Mouse (Mus musculus) NIH3T3 (cell line): ENCODE results near the gene Fbxo42.

Experiments used
- DNase-seq: peaks from one replicate; pipeline ENCODE4 v3.0.0-alpha.2; 2012; ENCODE audit warnings: low read depth

Gene Fbxo42

DNA sequence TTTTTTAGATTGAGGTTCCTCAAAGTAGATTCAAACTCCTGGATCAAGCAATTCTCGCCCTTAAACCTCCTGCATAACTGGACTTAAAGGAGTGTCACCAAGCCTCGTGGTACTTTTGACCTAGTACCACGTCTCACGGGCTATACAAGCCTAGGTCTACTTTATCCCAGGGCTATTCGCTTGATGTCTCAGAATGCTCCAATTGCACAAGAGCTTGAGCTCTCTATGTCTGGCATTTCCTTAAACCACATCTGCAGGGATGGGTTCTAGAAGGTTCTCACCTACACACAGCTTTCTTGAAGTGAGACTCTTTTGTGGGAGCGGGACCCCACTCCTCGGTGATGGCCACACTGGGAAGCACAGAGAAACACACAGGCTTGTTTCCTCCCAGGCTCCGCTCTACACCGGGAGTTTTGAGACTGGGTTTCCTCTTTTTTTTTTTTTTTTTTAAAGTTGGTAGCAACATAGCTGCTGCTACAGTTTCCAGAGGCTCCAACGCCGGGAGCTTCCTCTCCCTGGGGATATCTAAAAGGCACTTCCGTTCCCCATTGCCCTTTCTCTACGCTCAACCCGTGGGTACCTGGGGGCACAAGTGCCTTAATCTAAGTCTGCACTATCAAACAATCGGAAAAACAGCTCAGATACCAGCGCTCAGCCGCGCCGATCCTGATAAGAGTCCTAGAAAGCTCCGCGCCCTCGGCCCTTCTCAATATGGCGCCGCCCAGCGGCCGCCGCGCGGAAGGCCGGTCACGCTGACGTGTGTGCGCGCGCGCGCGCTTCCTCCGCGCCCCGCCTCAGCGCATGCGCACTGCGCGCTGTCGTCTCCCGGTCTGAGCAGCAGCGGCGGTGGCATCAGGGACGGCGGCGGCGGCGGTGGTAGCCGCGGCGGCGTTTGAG lies at the start of gene Fbxo42:
Fbxo42 (plus strand) TSS at position 802 of the 897 bp plus-strand sequence.
- peak; percentile 95 for DNase-seq

DNA sequence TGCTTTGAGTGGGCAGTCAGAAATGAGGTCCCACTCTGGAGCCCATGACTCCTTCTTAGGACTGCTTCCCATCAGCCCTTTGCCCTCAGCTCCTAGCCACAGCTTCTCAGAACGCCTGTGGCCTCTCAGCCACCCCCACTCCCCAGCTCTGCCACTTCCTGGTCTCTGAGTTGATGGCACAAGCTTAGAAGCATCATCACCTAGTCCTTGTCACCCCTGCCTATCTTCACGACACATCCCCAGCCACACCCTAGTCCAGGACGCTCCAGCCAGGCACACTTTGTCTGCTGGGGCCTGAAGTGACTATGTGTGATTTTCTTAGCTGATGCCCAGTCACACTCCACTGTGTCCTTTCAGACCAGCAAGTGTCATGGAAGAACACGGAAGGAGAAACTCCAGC lies 48.8 kb upstream of the Fbxo42 start:
- DNase-seq: no peak

DNA sequence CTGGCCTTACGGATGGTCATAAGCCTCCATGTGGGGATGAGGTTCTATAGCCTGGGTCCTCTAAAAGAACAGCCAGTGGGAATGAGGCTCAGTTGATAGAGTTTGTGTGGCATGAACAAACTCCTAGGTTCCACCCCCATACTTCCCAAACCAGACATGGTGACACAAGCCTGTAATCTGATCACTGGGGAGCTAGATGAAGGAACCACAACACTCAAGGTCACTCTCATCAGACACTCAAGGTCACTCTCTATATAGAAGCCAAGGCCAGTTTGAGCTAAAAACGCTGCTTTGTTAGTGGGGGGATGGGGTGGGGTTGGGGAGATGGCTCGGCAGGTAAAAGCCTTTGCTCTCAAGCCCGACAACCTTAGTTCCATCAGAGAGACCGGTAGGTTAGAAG lies 47.8 kb upstream of the Fbxo42 start:
- no peak for DNase-seq

DNA sequence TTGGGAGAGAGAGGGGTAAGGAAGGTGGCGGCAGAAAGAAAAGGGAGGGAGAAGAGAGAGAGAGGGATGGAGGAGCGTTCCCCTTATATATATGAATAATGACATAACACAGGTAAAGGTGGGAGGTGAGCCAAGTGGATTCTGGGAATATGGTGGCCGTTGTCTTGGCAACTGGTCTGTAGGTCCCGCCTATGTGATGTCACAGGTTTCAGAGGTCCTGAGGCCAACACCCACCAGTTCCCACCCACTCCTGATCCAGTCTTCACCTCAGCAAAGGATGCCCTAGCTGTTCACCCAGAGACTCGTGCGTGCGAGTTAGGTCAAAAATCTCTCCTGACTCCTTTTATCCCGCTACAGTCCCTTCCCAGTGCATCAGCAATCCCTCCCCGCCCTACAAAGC lies 46.4 kb upstream of the Fbxo42 start:
- DNase-seq: no peak

DNA sequence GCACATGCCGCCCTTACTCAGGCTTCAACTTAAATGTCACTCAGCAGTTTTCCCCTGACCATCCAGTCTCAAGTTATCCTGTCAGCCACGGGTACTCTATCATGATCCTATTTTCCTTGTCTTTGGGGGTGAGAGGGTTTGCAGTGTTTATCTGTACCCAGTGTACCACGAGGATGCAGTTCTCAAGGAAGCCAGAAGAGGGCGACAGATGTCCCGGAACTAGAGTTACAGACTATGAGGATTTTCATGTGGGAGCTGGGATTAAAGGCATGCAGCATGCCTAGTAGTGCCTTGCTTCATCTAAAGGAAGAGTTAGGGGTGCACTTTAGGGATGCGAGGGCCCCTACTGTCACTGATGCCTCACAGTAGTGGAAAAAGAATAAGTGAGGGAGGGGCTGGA lies 45.9 kb upstream of the Fbxo42 start:
- peak; percentile 46 for DNase-seq

DNA sequence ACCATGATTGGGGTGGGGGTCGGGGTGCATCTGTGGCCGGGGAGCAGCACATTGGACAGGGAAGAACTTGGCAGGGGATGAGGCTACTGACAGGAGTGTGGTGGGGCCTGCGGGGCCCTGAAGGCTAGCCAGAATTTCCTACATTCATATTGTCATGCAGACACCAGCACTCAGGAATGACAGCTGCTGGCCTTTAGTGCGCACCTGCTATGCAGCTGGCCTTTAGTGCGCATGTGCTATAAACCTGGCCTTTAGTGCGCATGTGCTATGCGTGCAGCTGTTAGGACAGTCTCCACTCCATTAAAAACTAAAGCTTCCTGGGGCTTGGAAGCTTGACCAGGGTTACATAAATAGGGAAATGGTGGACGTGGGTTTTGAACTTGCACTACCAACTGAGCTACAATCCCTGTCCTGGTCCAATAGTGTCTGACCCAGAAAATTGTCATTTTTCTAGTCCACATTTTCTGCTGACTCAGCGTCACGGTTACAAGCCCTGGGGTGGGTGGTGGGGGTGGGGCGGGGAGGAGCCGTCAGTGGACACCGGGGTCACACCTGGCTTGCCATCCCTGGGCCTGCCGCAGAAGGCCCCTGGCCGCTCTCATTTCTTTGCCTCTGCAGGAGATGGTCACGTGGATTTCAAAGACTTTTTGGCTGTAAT lies 41.1 kb upstream of the Fbxo42 start:
- DNase-seq: no peak

DNA sequence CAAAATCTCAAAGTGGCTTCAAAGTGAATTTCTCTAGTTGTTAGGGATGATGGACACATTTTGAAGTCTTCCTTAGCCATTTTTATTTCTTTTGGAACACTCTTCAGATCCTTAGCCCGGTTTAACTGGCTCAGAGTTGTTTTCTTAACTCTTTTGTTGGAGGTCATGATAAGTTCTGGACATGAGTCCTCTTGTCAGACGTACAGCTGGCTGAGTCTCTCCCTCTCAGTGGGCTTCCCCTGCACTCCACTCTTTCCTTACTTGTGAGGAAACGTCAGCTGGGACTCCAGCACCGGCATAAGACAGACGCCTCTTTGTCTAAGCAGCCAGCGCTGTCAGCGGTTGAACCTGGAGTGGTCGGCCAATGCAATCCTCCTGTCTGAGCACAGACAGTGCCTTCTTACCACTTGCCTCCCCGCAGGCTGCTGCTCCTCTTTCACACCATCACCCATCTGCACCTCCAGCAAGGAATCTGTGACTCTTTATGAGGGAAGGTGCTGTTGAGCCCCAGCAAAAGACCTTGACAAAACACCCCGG lies 39.4 kb upstream of the Fbxo42 start:
- no peak for DNase-seq

DNA sequence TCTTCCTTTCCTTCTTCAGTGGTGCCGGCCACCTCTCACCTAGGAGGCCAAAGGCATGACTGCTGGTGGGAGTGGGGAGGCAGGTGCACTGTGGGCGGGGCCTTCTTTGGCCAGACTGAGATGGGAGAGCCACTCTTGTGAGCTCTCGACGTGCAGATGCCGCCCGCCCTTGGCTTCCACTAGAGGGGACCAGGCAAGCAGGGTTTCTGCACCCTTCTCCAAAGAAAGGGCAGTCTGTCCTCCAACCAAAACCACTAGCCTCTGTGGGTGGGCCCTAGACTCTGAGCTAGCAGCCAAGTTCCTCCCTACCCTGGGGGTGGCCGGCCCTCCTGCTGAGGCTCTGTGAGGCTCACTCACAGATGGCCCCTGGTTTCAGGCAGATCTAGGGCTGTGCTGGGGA lies 33.9 kb upstream of the Fbxo42 start:
- no peak for DNase-seq

DNA sequence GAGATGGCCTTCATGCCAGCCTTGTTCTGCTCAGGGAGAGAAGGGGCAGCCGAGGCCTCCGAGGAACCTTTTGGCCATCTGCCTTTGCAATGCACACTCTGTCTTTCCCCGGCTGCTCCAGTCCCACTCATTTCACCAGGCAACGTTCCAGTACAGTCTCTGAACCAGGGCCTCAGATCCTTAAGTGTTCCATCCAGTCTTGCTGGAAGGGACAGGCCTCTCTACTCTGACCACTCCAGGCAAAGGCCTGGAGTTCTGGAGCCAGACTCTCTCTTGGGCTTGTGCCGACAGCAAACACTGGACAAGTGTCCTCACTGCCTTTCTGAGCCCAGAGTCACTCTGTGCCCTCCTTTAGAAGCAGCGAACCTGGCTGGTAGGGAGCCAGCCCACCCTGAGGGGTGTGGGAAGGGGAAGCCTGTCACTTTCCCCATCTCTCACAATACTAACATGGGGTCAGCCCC lies 33.2 kb upstream of the Fbxo42 start:
- no peak for DNase-seq

DNA sequence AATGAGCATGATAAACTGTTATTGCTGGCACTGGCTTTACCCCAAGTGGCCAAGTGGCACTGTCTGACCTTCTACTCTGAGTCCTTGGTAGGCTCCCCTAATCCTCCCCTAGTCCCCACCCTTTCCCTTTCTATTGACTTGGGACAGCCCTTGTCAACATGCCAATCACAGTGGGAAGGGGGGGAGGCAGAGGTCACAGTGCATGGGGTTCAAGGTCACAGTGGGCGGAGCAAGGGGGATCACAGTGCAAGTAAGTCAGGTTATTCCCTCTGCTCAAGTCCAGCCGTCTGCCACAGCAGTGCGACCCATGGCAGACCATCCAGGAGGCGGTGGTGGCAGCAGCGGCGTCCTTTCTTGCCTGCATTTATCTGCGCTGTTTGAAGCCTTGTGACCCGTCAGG lies 32.3 kb upstream of the Fbxo42 start:
- DNase-seq: no peak

DNA sequence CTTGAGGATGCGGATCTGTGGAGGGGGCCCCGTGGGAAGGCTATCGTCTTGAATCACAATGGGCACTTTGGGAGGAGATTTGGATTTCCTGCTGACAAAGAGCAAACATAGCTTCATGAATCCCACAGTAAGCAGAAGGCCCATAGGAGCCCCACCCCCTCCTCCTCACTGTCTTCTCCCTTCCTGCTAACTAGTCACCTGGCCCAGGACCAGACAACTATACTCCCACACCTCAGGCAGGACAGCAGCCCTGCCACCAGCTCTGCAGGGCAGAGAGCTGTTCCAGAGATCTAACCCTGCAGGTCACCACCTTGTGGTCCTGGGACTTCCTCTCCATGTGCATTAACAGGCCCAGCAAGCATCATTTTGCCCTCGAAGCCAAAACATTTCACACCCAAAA lies 29.0 kb upstream of the Fbxo42 start:
- no peak for DNase-seq

DNA sequence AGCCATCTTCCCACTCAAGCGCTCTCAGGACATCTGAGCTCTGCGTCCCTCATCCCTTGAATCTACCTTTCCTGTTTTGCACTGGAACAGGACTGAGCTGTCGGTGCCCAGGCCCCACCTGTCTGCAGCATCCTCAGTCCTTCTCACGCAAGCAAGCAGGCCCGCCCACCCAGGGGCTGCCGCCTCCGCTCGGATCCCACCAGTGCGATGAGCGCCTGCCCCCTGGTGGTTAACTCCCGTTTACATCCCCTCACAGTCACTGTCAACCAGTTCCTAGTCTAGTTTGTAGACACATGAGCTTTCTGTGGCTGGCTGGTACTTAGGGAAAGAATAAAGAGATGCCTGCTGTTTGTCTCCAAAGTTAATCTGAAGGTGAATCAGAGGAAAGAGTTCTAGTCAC lies 27.0 kb upstream of the Fbxo42 start:
- DNase-seq: no peak

DNA sequence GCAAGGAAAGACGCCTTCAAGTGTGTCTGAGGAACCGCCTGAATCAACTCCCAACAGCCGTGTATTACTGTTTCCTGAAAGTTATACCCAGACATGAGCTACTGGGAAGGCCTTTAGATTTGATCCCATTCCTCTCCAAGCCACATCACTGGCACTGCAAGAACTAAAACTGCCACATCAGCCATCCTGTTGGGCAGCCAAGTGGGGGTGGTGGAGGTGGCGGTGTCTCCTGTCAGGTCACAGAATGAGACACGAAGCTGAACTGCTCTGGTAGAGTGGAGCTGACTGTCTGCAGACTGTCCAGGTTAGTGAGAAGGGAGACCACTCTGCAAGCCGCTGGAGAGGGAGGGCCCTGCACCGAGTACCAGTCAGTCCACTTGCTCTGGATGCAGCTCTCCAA lies 25.1 kb upstream of the Fbxo42 start:
- DNase-seq: no peak

DNA sequence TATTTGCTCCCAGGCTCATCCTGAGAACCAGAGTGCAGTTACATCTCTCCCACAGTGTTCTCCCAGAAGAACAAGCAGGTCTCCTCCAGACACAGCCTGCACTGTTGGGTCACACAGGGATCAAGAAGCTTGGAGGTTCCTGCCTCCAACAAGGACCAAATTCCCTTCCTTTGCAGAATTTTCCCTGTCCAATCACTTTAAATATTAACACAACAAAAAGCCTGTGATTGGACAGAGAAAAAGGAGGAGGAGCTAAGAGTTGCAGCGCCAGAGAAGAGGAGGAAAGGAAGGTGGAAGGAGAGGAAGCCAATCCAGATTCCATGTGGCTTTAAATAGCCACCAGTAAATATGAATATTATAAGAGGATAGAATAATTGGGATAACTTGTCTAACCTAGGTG lies 24.6 kb upstream of the Fbxo42 start:
- DNase-seq: no peak

DNA sequence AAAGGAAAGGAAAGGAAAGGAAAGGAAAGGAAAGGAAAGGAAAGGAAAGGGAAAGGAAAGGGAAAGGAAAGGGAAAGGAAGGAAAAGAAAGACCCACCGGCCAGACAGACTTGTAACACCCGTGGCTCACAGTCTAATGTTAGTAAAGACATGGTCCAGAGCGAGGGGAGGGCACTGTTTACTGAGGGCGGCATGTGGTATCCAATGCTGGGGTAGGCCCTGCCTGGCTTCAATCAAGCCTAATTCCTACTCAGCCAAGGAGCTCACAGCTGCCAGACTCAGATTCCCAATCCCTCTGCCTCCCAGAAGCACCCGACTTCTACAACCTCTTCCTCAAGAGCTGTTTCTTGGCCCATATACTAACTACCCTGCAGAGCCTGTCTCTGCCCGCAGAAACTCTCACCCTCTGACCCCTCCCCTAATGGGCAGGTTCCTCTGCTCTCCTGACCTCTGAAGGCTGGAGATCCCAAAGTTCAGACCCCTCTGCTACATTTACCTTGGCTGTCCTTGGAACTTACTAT lies 18.5 kb upstream of the Fbxo42 start:
- no peak for DNase-seq

DNA sequence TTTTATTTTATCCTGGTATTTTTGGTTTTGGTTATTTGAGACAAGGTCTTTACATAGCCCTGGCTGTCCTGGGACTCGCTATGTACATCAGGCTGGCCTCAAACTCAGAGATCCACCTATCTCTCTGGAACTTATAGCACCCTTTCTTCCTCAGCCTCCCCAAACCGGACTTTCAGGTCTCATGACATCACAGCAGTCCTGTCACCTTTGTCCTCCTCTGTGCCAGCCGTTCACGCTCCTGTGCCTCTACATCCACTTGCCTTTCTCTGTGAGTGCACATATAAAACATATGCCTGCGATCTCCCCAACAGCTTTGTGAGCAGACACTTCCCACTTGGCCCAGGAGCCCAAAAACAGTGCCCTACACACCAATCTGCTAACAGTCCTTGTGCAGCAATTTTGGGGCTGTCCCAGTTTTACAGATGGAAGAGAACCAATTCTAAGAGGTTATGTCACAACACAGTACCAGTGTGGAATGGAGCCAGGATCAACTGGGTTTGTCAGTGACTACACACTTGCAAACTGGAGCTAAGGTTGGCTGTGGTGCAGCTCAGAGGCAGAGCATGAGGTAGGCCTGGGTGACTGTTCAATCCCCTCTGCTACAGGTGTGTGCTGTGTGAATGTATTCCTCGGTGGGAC lies 16.9 kb upstream of the Fbxo42 start:
- peak; percentile 57 for DNase-seq

DNA sequence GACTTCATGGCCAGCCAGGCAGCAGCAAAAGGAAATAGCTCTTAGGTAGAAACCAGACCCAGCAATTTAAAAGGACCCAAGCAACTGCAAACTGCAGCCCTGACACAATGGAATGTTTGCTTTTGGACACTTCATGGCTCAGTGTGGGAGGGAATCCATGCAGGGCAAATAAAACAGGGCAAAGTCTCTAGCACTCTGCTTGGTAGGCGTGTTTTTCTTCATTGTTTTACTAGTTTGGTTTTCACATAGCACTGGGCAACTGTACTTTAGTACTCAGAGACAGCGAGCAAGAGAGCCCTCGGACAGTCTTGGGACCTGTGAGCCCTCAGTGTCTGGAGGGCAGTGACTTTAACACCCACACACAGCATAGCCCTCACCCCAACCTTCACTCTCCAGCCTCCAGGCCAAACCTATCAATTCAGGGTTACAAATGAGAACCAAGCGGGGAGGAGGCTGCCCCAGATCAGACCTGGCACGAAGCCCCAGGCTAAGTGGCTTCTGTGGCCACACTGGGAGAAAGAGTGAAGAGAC lies 16.1 kb upstream of the Fbxo42 start:
- no peak for DNase-seq

DNA sequence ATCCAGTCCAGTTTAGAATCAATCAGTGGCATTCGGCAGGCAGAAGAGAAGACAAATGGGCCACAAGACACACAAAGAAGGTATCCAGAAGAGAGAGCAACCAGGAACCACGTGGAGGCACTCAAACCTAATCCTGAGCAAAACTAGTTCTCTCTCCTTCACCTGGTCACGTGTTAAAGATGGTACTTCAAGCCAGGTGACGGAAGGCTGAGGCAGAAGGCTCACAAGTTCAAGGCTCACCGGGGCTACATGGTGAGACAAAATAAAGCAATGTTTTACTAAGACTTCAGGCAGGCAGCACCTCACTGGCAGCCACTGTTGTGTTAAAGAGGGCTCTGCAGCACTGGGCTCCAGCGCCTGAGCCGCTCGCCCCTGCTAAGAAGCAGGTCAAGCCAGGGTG lies 15.5 kb upstream of the Fbxo42 start:
- DNase-seq: no peak

DNA sequence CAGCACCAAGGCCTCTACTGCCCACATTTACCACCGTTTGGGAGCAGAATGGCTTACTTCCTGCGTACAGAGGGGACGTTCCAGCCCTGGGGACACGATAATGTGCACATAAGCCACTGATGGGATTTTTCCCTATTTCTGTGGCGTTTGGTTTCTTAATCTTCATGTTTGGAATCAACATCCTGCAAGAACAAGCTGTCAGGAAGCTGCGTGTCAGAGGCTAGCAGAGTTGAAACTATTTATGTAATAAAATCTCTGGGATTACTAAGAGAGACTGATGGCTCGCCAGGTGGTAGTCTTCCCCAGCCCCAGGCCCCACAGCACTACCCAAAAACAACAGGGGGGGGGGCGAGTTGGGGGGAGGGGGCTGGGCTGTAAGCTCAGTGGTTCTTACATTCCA lies 14.5 kb upstream of the Fbxo42 start:
- DNase-seq: no peak

DNA sequence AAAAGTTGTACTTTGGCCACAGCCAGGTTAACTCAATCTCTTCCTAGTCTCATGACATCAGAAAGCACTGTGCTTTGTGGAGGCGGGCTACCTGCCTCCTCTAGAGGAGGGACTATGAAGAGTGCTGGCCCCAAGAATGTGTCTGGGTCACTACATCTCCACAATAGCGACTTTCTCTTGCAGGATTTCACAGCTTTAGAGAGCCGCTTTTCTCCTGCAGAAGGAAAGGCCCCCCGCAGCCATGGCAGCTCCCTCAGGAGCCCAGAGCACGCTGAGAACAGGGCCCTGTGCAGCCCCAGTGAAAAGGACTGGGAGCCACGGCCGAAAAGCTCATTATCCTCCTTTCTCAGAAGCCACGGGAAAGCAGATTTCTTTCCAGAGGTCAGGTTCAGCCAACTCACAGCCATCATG lies 13.7 kb upstream of the Fbxo42 start:
- no peak for DNase-seq

DNA sequence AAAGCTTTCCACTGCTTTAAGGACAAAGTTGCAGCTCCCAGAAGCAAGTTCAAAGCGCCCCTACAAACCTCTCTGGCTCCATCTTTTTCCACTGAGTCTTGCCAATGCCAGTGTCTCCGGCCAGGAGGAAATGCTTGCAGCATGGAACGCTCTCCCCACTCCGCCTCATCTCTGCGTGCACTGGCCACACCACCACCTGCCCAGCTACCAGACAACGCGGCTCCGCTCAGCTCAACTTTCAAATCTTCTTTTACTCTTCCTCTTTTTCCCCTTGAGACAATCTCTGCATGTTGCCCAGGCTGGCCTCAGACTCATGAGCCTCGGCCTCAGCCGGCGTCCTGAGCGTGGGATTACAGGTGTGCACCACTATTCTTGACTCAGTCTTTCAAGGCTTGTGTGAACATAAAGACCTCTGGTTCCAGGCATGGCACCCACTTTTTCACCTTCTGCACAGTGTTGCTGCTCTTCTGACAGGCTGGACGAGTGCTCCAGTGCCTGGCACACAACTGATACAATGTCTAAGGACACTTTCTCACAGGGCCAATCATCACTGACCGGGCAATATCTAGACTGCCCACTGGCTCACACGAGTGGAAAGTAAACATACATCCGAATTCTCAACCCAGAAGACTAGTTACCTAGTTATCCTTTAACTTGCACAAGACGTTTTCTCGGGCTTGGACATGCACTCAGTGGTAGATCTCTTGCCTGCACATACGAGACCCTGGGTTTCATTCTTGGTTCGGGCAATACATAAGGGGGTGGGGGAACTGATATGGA lies 12.8 kb upstream of the Fbxo42 start:
- DNase-seq: no peak
